Mouse (Mus musculus) stomach, embryonic 16.5 days (tissue): ENCODE measurements at regions not wholly inside any gene's neighbourhood (a gene's known extent, or its start where the extent isn't known, plus 50 kb on each side); places are given as distances from the start of the nearest gene placed in this dataset.

Experiments
- ATAC-seq: fragments of 200-750 bp; cut with Nextera tagmentation; 2 replicates; pipeline ENCODE4 v1.8.0; 2017; ENCODE audit warnings: moderate number of reproducible peaks, moderate TSS enrichment; ENCODE audit not compliant: insufficient read depth, low FRiP score
- H3K27ac ChIP-seq: fragments of 300-500 bp; sonication (generic); 2 replicates; pipeline ENCODE4 v1.5.1; 2014; ENCODE audit warnings: low read length
- H3K27me3 ChIP-seq: fragments of 300-500 bp; sonication (generic); 2 replicates; pipeline ENCODE4 v1.6.1; 2014; ENCODE audit warnings: low read length, control low read depth, mixed read lengths; ENCODE audit not compliant: control insufficient read depth, insufficient read depth
- H3K36me3 ChIP-seq: fragments of 300-500 bp; sonication (generic); 2 replicates; pipeline ENCODE4 v1.6.1; 2014; ENCODE audit warnings: low read length; ENCODE audit not compliant: control insufficient read depth, insufficient read depth
- H3K4me1 ChIP-seq: fragments of 300-500 bp; sonication (generic); 2 replicates; pipeline ENCODE4 v1.6.1; 2014; ENCODE audit warnings: low read length, control low read depth, mixed read lengths; ENCODE audit not compliant: control insufficient read depth, insufficient read depth
- H3K4me2 ChIP-seq: fragments of 300-500 bp; sonication (generic); 2 replicates; pipeline ENCODE4 v1.6.1; 2014; ENCODE audit warnings: low read depth, low read length, mixed read lengths
- H3K4me3 ChIP-seq: fragments of 300-500 bp; sonication (generic); replicated peaks from 2 replicates; pipeline ENCODE4 v1.5.1; 2014; ENCODE audit warnings: mild to moderate bottlenecking, low read length
- H3K9ac ChIP-seq: fragments of 300-500 bp; sonication (generic); 2 replicates; pipeline ENCODE4 v1.6.1; 2014; ENCODE audit warnings: low read length
- H3K9me3 ChIP-seq: fragments of 300-500 bp; sonication (generic); replicated peaks from 2 replicates; pipeline ENCODE4 v1.6.1; 2016; ENCODE audit warnings: low read length, control low read depth; ENCODE audit not compliant: control insufficient read depth
- WGBS: fragments of 180-500 bp; shearing (Covaris S2); extraction: QIAGEN DNeasy Blood & Tissue Kit; methylation state at CpG from one replicate; pipeline ENCODE4 v1.1.7; 2014; 5-methylcytosine and 5-hydroxymethylcytosine counted together

DNA sequence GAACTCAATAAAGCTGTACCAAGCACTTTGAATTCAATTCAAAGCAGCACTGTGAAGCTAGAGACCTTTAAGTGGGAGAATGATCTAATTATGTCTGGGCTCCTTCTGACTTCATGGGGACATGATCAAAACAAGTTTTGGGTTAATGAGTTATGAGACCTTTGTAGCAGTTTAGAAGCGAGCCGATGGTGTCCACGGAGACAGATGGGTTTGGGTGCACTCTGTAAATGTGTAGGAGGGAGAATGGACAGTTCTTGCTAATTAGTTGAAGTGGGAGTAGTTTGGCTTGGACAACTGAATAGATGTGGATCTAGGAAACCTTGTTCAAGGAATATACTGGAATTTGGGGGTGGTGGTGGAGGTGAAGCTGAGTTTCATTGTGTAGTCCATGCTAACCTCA is 186.3 kb upstream of the Cldn34b3 start:
- Histone ChIP-seq H3K27me3 (no peaks in the 10 kb centered on the region), H3K4me2 (no peak overlapping the region), H3K27ac (no peak overlapping the region), H3K9me3 (no peaks in the 10 kb centered on the region), H3K4me3 (no peak overlapping the region), H3K36me3 (no peaks in the 10 kb centered on the region), H3K4me1 (no peaks in the 10 kb centered on the region), H3K9ac (no peak overlapping the region)
- ATAC-seq, result no peak
- WGBS, result 76% methylated on average over 3 of the region's 3 CpGs

DNA sequence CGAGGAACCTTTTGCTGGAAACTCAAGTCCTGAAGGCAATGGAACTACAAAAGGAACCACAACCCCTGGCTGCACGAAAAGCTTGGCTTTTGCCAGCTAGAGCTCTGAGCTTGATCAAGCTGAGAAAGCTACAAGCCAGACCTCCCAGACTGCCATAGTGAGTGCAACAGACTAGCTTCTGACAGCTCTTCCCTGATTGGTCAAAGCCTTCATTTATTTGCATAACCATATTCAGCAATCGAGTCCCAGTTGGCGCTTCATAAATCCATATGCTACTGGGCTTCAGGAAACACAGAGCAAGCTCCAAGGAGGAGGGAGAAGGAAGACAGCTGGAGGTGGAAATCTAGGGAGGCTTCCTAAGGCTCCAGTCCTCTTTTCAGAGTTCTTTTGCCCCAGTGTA is 181.4 kb upstream of the Cldn34b3 start:
- Histone ChIP-seq H3K9me3 (no peaks in the 10 kb centered on the region), H3K9ac (no peak overlapping the region)
- WGBS, result 52% methylated on average over 4 of the region's 4 CpGs

DNA sequence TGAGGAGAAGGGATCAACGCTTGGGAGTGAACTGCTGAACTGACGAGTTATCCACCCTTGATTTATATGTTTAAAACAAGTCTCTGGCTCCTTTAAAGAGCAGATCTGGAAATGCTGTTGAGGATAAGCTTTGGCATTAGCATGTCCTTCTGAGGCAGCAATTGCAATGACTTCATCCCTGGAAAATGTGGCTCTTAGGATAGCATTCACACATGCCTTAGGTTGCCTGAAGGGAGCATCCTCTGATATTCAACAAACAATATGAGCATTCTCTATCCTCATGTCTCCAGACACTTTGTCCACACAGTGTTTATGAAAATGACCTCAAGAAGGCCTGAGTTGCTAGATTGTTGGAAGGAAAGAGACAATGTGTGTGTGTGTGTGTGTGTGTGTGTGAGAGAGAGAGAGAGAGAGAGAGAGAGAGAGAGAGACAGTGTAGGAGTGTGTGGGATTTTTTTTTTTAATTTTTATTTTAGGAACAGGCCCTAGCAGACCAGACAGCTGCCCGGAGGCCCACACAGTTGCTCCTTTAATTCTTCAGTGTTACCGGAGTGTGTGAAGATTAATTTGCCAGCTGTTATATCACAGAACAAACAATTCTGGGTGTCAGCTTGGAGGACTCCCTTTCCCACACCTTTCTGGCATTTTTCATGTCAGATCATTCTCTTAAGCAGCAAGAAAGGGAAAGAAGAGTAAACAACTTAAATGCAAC is 153.2 kb upstream of the Cldn34b3 start:
- ATAC-seq, result peak; percentile 53; the same call in 1 of the 2 replicates
- 30% methylated on average over 4 of the region's 4 CpGs for WGBS

More for the DNA sequence above, 181.4 kb upstream of the Cldn34b3 start:
- Histone ChIP-seq H3K4me2 (no peak overlapping the region), H3K36me3 (no peaks in the 10 kb centered on the region), H3K27ac (no peak overlapping the region), H3K27me3 (no peaks in the 10 kb centered on the region), H3K4me3 (no peak overlapping the region), H3K4me1 (no peaks in the 10 kb centered on the region)
- ATAC-seq, result 0 out of 2 replicates have a peak, but pooled peaks have one; percentile 37

DNA sequence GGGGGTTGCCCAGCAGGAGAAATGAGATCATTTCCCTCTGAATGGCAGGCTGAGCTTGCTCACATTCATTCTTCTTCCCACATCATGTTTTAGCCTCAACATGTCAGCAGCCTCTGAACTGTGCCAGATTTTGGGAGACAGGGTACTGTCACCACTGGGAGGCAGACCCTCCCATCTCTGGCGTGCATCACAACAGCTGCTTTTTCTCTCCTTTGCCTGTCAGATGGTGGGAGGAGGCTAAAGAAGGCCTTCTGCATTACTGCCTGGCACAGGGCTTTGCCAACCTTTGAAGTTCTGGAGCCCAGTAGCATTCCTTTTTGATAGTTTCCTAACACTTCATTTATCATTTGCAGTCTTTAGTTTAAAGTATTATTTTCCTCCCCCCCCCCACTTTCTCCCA is 148.0 kb upstream of the Cldn34b3 start:
- 35% methylated on average over 1 of the region's 1 CpGs for WGBS
- H3K27me3 ChIP-seq, result no peaks in the 10 kb centered on the region
- H3K4me3 ChIP-seq, result no peak overlapping the region
- H3K9ac ChIP-seq, result no peak overlapping the region
- no peaks in the 10 kb centered on the region for H3K9me3 ChIP-seq
- H3K27ac ChIP-seq, result no peak overlapping the region
- no peaks in the 10 kb centered on the region for H3K36me3 ChIP-seq
- peak; percentile 69; the same call in 1 of the 2 replicates for ATAC-seq
- no peak overlapping the region for H3K4me2 ChIP-seq
- no peaks in the 10 kb centered on the region for H3K4me1 ChIP-seq

More for the DNA sequence above, 153.2 kb upstream of the Cldn34b3 start:
- Histone ChIP-seq H3K9ac (no peak overlapping the region), H3K27me3 (no peaks in the 10 kb centered on the region), H3K36me3 (no peaks in the 10 kb centered on the region), H3K4me2 (no peak overlapping the region), H3K27ac (no peak overlapping the region), H3K4me3 (no peak overlapping the region), H3K4me1 (no peaks in the 10 kb centered on the region), H3K9me3 (no peaks in the 10 kb centered on the region)

GRCm38 (mm10) chrX:76116562-76116961 is 147.5 kb upstream of the Cldn34b3 start:
- Histone ChIP-seq H3K9me3 (no peaks in the 10 kb centered on the region), H3K9ac (no peak overlapping the region), H3K4me1 (no peaks in the 10 kb centered on the region), H3K36me3 (no peaks in the 10 kb centered on the region), H3K4me2 (no peak overlapping the region), H3K27me3 (no peaks in the 10 kb centered on the region), H3K4me3 (no peak overlapping the region), H3K27ac (no peak overlapping the region)
- ATAC-seq, result no peak
- WGBS, result 62% methylated on average over 1 of the region's 1 CpGs

GRCm38 (mm10) chrX:76120936-76121335 is 143.2 kb upstream of the Cldn34b3 start:
- H3K9me3 ChIP-seq, result no peaks in the 10 kb centered on the region
- no peak overlapping the region for H3K4me2 ChIP-seq
- no peaks in the 10 kb centered on the region for H3K36me3 ChIP-seq
- H3K27ac ChIP-seq, result no peak overlapping the region
- WGBS, result 28% methylated on average over 3 of the region's 3 CpGs
- H3K4me3 ChIP-seq, result no peak overlapping the region
- H3K27me3 ChIP-seq, result no peaks in the 10 kb centered on the region
- no peak for ATAC-seq
- no peaks in the 10 kb centered on the region for H3K4me1 ChIP-seq
- no peak overlapping the region for H3K9ac ChIP-seq

GRCm38 (mm10) chrX:76123355-76123754 is 140.7 kb upstream of the Cldn34b3 start:
- Histone ChIP-seq H3K4me2 (no peak overlapping the region), H3K4me1 (no peaks in the 10 kb centered on the region), H3K36me3 (no peaks in the 10 kb centered on the region), H3K27ac (no peak overlapping the region), H3K9ac (no peak overlapping the region), H3K4me3 (no peak overlapping the region), H3K27me3 (no peaks in the 10 kb centered on the region), H3K9me3 (no peaks in the 10 kb centered on the region)
- 33% methylated on average over 2 of the region's 2 CpGs for WGBS
- ATAC-seq, result no peak

- Histone ChIP-seq H3K9ac (no peak overlapping the region), H3K27ac (no peak overlapping the region), H3K4me1 (no peaks in the 10 kb centered on the region), H3K36me3 (no peaks in the 10 kb centered on the region), H3K9me3 (no peaks in the 10 kb centered on the region), H3K4me2 (no peak overlapping the region), H3K4me3 (no peak overlapping the region), H3K27me3 (no peaks in the 10 kb centered on the region)
- 17% methylated on average over 2 of the region's 2 CpGs for WGBS
- ATAC-seq, result no peak
Observed at GRCm38 (mm10) chrX:76137729-76138128, 126.4 kb upstream of the Cldn34b3 start.

- H3K27ac ChIP-seq, result no peak overlapping the region
Observed at GRCm38 (mm10) chrX:76141022-76141421, 123.1 kb upstream of the Cldn34b3 start.

More at GRCm38 (mm10) chrX:76141022-76141421, 123.1 kb upstream of the Cldn34b3 start:
- Histone ChIP-seq H3K36me3 (no peaks in the 10 kb centered on the region), H3K4me3 (no peak overlapping the region), H3K4me2 (no peak overlapping the region), H3K9ac (no peak overlapping the region), H3K9me3 (no peaks in the 10 kb centered on the region), H3K4me1 (no peaks in the 10 kb centered on the region), H3K27me3 (no peaks in the 10 kb centered on the region)
- ATAC-seq, result no peak
- 70% methylated on average over 2 of the region's 2 CpGs for WGBS
